Mouse (Mus musculus): ENCODE data around the gene Foxe3. TPM values are rescaled to one million over a fixed set of nuclear protein-coding genes. Genes with fewer than 3 reads are reported as not detected.
"Not testable (repeated sequence)": the region's sequence is repeated elsewhere in the genome, so short reads cannot be mapped to it uniquely, and the experiment has no call there.

Foxe3 gene
- not detected for total RNA-seq (2018; cell fraction: chromatin; rRNA removed)
- not detected for total RNA-seq (2018; cell fraction: cytosol; rRNA removed)
- total RNA-seq (2018; cell fraction: nucleus; rRNA removed): not detected
- polyA plus RNA-seq (2018): not detected in 3 replicates

DNA sequence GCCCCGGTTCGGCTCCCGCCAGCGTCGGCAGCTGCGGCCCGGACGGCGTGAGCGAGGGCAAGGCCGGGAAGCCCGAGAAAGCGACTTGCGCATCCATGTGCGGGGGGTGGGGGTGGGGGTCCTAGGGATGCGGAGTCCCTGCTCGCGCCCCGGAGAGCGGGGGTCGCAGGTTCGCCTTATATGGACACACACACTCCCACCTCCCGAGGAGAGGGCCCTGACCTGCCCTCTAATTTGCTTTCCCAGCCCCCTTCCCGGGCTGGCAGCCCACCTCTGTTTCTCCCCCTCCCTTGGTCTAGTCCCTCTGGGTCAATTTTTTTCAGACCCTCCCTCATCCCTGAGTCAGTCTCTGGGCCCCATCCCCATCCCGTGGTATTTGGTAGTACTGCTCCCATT lies at the start of gene Foxe3:
Gene Foxe3 (minus strand): TSS at position 97 of the 396 bp plus-strand sequence.
- no peak within 1 kb of the TSS for H3K4me3 ChIP-seq (ENCODE audit: inconsistent target)
- no peak within 1 kb of the TSS for H3K27ac ChIP-seq
- H3K79me2 ChIP-seq (ENCODE audit: inconsistent target): no peaks in the 10 kb centered on the region
- H3K36me3 ChIP-seq (ENCODE audit: inconsistent target): no peaks in the 10 kb centered on the region
- WGBS (ENCODE audit: missing documents): 5% methylated on average over 24 of the region's 25 CpGs

- Histone ChIP-seq H3K4me3 (ENCODE audit: inconsistent target) (no peak overlapping the region), H3K27ac (peak overlapping the region; percentile 31), H3K36me3 (ENCODE audit: inconsistent target) (peaks cover 9% of the 10 kb centered on the region), H3K79me2 (ENCODE audit: inconsistent target) (peaks cover 92% of the 10 kb centered on the region)
- WGBS (ENCODE audit: missing documents): 67% methylated on average over 1 of the region's 1 CpGs
These were observed 47.5 kb upstream of the Foxe3 start for GRCm38 (mm10) chr4:114973229-114973740.

DNA sequence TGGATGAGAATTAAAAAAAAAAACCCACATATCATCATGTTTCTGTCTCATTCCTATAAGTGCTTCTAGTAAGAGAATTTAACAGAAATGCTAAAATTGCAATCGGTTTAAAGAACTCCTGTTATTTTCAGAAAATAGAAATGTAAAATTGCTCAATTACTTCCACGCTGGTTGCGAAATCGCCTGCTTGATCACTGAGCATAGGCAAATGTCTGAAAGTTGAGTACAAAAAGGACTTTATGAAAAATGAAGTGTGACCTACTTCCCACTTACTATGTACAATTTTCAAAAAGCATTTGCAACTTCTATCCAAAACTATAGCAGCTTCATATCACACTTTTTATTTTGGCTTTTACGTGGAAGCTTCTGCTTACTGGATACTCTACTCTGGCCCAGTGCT lies 44.9 kb upstream of the Foxe3 start:
- Histone ChIP-seq H3K4me3 (ENCODE audit: inconsistent target) (no peak overlapping the region; the same call in 1 of the 2 replicates), H3K27ac (peak overlapping the region; percentile 48), H3K79me2 (ENCODE audit: inconsistent target) (peaks cover 86% of the 10 kb centered on the region), H3K36me3 (ENCODE audit: inconsistent target) (peaks cover 29% of the 10 kb centered on the region)
- 14% methylated on average over 5 of the region's 5 CpGs for WGBS (ENCODE audit: missing documents)

GRCm38 (mm10) chr4:114960881-114961280 lies 35.1 kb upstream of the Foxe3 start:
- peaks cover 43% of the 10 kb centered on the region for H3K36me3 ChIP-seq (ENCODE audit: inconsistent target)
- not testable (repeated sequence) for H3K27ac ChIP-seq; H3K4me3 ChIP-seq (ENCODE audit: inconsistent target); H3K79me2 ChIP-seq (ENCODE audit: inconsistent target)
- 83% methylated on average over 2 of the region's 2 CpGs for WGBS (ENCODE audit: missing documents)

GRCm38 (mm10) chr4:114959533-114959932 lies 33.7 kb upstream of the Foxe3 start:
- WGBS (ENCODE audit: missing documents): 100% methylated on average over 2 of the region's 2 CpGs
- Histone ChIP-seq H3K36me3 (ENCODE audit: inconsistent target) (peaks cover 30% of the 10 kb centered on the region), H3K4me3 (ENCODE audit: inconsistent target) (no peak overlapping the region), H3K27ac (no peak overlapping the region), H3K79me2 (ENCODE audit: inconsistent target) (no peaks in the 10 kb centered on the region)

DNA sequence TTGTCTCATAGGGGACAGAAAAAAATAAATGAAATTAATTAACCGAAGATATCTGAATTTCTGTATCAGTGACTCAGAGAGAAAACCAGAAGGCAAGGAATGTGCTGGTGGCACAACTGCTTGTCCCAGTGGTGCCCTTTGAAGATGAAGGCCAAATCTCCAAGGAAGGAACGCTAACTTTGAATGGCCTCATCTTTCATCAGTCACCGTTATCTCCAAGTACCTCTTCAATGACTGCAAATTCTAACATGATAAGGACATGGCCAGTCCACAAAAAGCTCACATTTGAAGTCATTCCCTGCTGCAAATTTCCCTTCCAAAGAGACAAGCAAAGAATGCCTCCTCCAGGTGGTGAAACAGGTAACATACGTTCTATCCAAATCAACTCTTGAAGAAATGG lies 33.0 kb upstream of the Foxe3 start:
- H3K4me3 ChIP-seq (ENCODE audit: inconsistent target): no peak overlapping the region
- H3K27ac ChIP-seq: no peak overlapping the region
- WGBS (ENCODE audit: missing documents): 95% methylated on average over 4 of the region's 4 CpGs
- H3K79me2 ChIP-seq (ENCODE audit: inconsistent target): no peaks in the 10 kb centered on the region
- H3K36me3 ChIP-seq (ENCODE audit: inconsistent target): peaks cover 29% of the 10 kb centered on the region

DNA sequence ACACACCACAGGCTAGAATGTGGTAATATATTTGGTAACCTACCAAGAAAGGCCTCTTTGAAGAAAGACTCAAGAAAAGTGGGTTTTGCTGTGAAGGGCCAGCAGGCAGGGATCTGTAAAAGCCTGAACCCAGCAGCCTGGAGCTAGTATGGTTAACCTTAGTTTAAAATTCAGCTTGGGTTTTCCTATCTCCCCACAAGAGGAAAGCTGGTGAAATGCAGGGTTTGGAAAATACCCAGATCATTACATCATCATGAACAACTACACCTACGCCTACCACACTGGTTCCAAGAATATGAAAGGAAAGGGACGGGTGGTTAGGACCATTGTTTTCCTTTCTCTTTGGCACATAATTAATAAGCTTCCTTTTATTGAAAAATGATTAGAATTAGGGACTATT lies 32.4 kb upstream of the Foxe3 start:
- WGBS (ENCODE audit: missing documents): 84% methylated on average over 2 of the region's 2 CpGs
- no peaks in the 10 kb centered on the region for H3K79me2 ChIP-seq (ENCODE audit: inconsistent target)
- H3K4me3 ChIP-seq (ENCODE audit: inconsistent target): no peak overlapping the region
- H3K27ac ChIP-seq: no peak overlapping the region
- H3K36me3 ChIP-seq (ENCODE audit: inconsistent target): peaks cover 25% of the 10 kb centered on the region

- Histone ChIP-seq H3K36me3 (ENCODE audit: inconsistent target) (0 out of 2 replicates have a peak, but pooled peaks cover 17% of the 10 kb centered on the region), H3K79me2 (ENCODE audit: inconsistent target) (no peaks in the 10 kb centered on the region), H3K27ac (no peak overlapping the region), H3K4me3 (ENCODE audit: inconsistent target) (no peak overlapping the region)
These were observed 31.6 kb upstream of the Foxe3 start for GRCm38 (mm10) chr4:114957403-114957802.

GRCm38 (mm10) chr4:114953172-114953571 lies 27.4 kb upstream of the Foxe3 start:
- Histone ChIP-seq H3K27ac (no peak overlapping the region), H3K36me3 (ENCODE audit: inconsistent target) (no peaks in the 10 kb centered on the region), H3K4me3 (ENCODE audit: inconsistent target) (no peak overlapping the region), H3K79me2 (ENCODE audit: inconsistent target) (no peaks in the 10 kb centered on the region)
- WGBS (ENCODE audit: missing documents): 100% methylated on average over 3 of the region's 3 CpGs

DNA sequence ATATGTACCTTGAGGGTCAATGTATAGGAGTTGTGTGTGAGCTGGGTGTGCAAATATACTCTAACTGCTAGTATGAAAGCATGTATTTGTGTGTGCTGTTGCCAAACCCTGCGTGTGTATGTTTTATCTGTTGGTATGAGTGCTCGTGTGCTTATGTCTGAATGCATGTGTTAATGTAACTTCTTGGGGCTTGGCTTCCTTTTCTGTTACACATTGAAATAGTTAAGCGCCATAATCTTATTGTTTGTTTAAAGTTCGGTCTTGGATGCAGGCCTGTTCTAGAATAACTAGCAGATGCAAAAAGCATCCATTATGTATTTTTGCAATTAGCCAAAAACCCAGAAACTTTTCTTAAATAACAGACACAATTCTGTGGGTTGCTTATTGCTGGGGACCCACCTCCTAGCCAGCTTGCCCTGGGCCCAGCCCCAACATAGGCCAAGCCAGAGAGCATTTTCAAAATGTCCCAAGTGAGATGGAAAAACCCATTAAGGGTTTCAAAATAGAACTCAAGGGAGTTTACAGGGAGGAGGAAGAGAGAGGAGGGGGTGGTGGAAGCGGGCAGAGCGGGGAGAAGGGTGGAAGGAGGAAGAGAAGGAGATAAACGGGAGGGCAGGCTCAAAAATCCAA lies 22.2 kb upstream of the Foxe3 start:
- H3K36me3 ChIP-seq (ENCODE audit: inconsistent target): no peaks in the 10 kb centered on the region
- no peak overlapping the region for H3K4me3 ChIP-seq (ENCODE audit: inconsistent target)
- no peaks in the 10 kb centered on the region for H3K79me2 ChIP-seq (ENCODE audit: inconsistent target)
- H3K27ac ChIP-seq: no peak overlapping the region
- 74% methylated on average over 7 of the region's 7 CpGs for WGBS (ENCODE audit: missing documents)

DNA sequence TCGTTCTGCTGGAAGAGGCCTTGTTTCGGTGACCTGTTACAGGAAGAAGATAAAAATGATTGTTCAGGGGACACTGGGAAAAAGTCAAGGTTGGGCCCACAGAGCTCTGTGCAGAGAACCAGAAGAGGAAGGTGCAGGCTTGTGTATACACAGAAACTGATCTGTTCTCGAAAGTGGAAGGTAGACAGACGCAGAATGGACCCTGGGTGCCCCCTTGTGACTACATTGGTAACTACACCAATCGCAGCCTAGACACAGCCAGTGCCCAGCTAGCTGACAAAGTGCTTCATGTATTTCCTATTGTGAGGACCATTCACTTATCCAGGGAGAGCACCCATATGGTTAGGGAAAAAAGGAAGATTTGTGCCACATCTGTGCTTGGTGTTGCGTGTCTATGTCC lies 21.6 kb upstream of the Foxe3 start:
- no peaks in the 10 kb centered on the region for H3K79me2 ChIP-seq (ENCODE audit: inconsistent target)
- WGBS (ENCODE audit: missing documents): 35% methylated on average over 6 of the region's 6 CpGs
- no peaks in the 10 kb centered on the region for H3K36me3 ChIP-seq (ENCODE audit: inconsistent target)
- no peak overlapping the region for H3K27ac ChIP-seq
- no peak overlapping the region for H3K4me3 ChIP-seq (ENCODE audit: inconsistent target)

DNA sequence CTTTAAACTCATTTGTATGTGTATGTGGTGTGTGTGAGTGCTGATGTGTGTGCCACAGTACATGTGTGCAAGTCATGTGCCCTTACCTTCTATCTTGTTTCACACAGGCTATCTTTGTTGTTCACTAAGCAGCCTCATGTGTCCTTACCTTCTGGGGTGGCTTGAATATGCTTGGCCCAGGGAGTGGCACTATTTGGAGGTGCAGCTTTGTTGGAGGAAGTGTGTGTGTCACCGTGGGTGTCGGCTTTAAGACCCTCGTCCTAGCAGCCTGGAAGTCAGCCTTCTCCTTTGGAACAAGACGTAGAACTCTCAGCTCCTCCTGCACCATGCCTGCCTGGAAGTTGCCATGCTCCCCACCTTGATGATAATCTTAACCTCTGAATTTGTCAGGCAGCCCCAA lies 20.6 kb upstream of the Foxe3 start:
- Histone ChIP-seq H3K36me3 (ENCODE audit: inconsistent target) (no peaks in the 10 kb centered on the region), H3K4me3 (ENCODE audit: inconsistent target) (no peak overlapping the region), H3K27ac (no peak overlapping the region), H3K79me2 (ENCODE audit: inconsistent target) (no peaks in the 10 kb centered on the region)
- WGBS (ENCODE audit: missing documents): 83% methylated on average over 4 of the region's 4 CpGs

GRCm38 (mm10) chr4:114945021-114945420 lies 19.2 kb upstream of the Foxe3 start:
- H3K79me2 ChIP-seq (ENCODE audit: inconsistent target): no peaks in the 10 kb centered on the region
- no peak overlapping the region for H3K4me3 ChIP-seq (ENCODE audit: inconsistent target)
- H3K36me3 ChIP-seq (ENCODE audit: inconsistent target): no peaks in the 10 kb centered on the region
- H3K27ac ChIP-seq: no peak overlapping the region
- WGBS (ENCODE audit: missing documents): 95% methylated on average over 4 of the region's 5 CpGs

GRCm38 (mm10) chr4:114942583-114942982 lies 16.8 kb upstream of the Foxe3 start:
- WGBS (ENCODE audit: missing documents): 98% methylated on average over 8 of the region's 8 CpGs
- no peak overlapping the region for H3K27ac ChIP-seq
- H3K4me3 ChIP-seq (ENCODE audit: inconsistent target): no peak overlapping the region
- no peaks in the 10 kb centered on the region for H3K36me3 ChIP-seq (ENCODE audit: inconsistent target)
- H3K79me2 ChIP-seq (ENCODE audit: inconsistent target): no peaks in the 10 kb centered on the region

DNA sequence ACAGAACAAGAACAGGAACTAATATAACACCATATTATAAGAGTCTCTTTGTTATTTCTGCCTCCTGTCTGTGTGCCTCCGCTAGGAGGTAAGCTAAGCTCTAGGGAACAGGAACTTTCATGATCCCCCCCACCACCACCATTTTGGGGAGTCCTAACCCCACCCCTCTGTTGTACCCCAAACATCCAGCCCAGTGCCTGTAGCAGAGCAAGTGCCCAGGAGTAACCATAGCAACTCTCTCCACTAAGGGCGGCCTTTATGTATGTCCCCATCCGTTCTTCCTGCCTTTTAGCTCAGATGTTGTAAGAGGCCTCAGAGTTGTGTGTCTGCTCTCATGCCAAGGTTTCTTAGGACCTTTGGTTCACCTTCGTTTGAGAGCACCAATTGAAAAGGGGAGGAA lies 16.3 kb upstream of the Foxe3 start:
- Histone ChIP-seq H3K4me3 (ENCODE audit: inconsistent target) (no peak overlapping the region), H3K79me2 (ENCODE audit: inconsistent target) (no peaks in the 10 kb centered on the region), H3K36me3 (ENCODE audit: inconsistent target) (no peaks in the 10 kb centered on the region), H3K27ac (no peak overlapping the region)
- 77% methylated on average over 4 of the region's 4 CpGs for WGBS (ENCODE audit: missing documents)

- Histone ChIP-seq H3K27ac (no peak overlapping the region), H3K4me3 (ENCODE audit: inconsistent target) (no peak overlapping the region), H3K36me3 (ENCODE audit: inconsistent target) (no peaks in the 10 kb centered on the region), H3K79me2 (ENCODE audit: inconsistent target) (no peaks in the 10 kb centered on the region)
- WGBS (ENCODE audit: missing documents): 98% methylated on average over 4 of the region's 4 CpGs
These were observed 15.5 kb upstream of the Foxe3 start for GRCm38 (mm10) chr4:114941311-114941710.

All from macrophage (primary cell).